Mouse (Mus musculus) inflammation-experienced regulatory T-cells, adult 6 months (primary cell): ENCODE results near the gene Gbx2. TPM values are rescaled to one million over a fixed set of nuclear protein-coding genes. Genes with fewer than 3 reads are reported as not detected.

Source experiments
- ATAC-seq: one replicate; pipeline ENCODE4 v1.8.0; 2017
- polyA plus RNA-seq, 3 experiments: library from polyadenylated mRNA; unstranded; fragments of 100-300 nt; shearing (Covaris generic); gene quantifications; one replicate each; pipeline ENCODE4 v1.2.1; 2017

Gbx2 gene
- polyA plus RNA-seq, 3 experiments from 2014 or later = not detected

DNA sequence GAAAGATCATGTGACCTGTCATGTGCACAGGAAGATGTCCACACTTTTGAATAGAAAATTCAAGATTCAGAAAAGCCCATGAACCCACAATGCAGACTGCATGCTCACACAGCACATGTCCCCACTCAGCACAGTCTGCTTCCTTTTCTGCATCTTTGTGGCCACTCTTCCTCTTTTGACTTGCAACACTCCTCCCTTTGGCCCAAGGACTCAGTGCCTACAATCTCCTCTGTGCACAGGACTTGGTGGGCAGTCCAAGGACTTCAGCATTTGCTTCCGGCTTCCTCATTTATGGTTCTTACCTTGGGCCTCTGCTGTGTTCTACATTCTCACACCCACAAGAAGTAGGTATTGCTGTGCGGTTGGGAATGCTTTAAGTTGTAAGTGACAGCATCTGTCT lies 28.7 kb downstream of the Gbx2 start:
- no peak for ATAC-seq

DNA sequence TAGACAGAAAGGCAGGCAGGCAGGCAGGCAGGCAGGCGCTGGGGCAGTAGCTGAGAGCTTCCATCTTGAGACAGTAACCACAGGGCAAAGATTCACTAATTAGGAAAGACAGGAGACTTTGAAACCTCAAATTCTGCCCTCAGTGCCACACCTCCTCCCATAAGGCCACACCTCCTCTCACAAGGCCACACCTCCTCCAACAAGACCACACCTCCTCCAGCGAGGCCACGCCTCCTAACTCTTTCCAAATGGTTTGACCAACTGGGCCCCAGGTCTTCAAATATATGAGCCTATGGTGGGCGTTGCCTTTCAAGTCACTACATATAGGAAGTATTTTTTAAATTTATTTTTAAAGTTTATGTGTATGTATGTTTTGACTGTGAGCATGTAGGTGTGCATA lies 29.6 kb downstream of the Gbx2 start:
- no peak for ATAC-seq

DNA sequence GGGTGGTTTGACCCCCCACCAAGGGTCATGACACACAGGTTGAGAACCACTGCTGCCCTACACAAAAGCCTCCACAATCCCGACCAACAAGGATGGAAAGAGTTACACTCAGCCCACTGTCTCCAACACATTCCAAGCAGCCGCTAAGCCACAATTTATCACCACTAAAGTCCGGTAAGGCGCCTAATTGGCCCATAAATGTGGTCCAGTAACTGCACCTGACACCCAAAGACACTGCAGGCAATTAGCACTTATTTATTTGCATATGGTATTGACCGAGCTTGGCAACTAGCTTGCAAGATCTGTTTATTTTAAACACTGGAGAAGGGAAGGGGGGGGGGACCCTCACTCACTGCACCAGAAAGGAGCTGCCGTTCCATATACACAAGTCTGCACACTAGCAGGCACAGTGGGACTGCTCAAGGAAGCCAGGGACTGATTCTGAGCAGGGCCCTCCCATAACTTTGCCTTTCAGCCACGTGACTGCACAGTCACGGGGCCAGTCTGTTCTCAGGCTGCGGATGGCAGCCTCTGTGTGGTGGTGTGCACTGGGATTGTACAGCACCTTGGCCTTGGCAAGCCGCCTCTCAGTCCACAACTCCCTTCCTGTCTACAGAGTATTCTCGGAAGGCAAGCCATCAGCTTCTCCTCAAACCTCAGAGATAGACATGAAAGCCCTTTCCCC lies 31.1 kb downstream of the Gbx2 start:
- ATAC-seq = no peak

DNA sequence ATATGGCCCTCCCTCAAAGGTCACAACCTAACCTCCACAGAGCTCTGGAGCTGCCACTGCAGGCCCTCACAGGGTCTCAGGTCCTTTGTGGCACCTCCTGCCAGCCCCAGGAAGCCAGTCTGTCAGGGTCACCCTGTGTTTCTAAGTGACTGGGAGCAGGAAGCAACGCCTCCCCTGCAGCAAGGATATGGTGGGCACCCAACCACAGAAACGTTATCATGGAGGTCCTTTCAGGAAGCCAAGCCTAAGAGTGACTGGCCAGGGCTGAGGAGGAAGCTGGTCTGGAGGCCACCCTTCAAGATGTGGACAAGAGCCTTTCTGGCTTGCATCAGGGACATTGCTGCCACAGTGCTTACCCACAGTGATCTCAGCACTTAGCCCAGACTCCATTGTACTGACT lies 31.9 kb downstream of the Gbx2 start:
- ATAC-seq = no peak

DNA sequence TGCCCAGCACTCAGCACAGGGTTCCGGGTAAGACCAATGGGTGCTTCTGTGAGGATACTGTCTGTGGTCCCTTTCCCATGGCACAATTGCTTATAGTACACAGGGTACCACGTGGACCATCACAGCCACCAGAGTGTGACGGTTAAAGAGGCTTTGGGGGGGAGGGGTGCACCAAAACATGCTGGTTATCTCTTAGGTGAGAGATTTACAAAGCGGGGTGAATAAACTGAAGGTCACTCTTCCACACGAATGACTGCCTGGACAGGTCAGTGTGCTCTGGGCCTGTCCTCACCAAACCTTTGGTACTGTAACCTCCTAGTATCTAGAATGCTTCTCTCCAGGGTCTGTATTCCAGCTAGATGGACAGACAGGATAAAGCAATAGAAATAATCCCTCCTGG lies 35.2 kb downstream of the Gbx2 start:
- no peak for ATAC-seq

- ATAC-seq = no peak
These were observed 38.7 kb downstream of the Gbx2 start for GRCm38 (mm10) chr1:89892281-89892680.

GRCm38 (mm10) chr1:89891400-89891799 lies 39.6 kb downstream of the Gbx2 start:
- no peak for ATAC-seq

GRCm38 (mm10) chr1:89885696-89886095 lies 45.3 kb downstream of the Gbx2 start:
- no peak for ATAC-seq

DNA sequence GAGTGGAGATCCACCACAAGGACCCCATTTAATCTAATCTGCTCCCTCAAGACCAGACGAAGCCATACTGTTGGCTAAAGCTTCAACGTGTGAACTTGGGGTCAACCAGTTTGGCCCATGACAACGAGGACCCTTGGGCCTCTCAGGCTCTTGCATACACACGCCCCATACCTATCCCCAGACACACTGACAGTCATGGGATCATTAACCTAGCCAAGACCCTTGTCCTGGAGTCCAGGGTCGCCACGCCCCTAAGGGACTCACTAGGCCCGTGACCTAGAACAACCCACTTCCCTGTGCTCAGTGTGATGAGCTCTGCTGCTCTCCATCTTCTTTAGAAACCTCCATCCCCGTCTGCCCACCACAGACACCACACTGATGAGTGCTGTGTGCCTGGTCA lies 46.6 kb downstream of the Gbx2 start:
- ATAC-seq = no peak

- no peak for ATAC-seq
These were observed 50.1 kb downstream of the Gbx2 start for GRCm38 (mm10) chr1:89880834-89881233.

- no peak for ATAC-seq
These were observed 50.8 kb downstream of the Gbx2 start for GRCm38 (mm10) chr1:89880193-89880592.

DNA sequence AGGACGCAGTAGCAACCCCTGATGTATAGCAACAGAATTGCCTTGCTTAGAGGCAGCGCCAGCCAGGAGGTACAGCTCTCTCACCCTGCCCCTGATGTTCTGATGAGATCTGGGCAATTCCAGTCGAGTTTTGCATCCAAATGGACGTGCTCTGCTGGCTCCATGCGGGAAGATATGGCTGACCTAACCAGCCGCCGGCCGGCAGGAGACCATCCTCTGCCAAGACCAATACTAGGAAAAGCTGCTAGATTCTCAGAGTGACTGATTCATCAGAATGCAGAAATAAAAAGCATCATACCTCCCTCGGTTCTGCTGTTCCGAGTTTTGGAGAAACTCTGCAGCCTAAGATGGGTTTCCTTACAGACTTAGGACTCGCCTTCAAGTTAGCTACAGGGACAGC lies 52.5 kb downstream of the Gbx2 start:
- no peak for ATAC-seq

Other genes with a start within 250 kb of the Gbx2 start
- gene Asb18, start 83.5 kb upstream of the Gbx2 start, polyA plus RNA-seq = not detected
- not detected for gene Iqca, start 222.2 kb upstream of the Gbx2 start, polyA plus RNA-seq